31 mouse cellular contexts compared by ENCODE assay signal in the genomic region with DNA sequence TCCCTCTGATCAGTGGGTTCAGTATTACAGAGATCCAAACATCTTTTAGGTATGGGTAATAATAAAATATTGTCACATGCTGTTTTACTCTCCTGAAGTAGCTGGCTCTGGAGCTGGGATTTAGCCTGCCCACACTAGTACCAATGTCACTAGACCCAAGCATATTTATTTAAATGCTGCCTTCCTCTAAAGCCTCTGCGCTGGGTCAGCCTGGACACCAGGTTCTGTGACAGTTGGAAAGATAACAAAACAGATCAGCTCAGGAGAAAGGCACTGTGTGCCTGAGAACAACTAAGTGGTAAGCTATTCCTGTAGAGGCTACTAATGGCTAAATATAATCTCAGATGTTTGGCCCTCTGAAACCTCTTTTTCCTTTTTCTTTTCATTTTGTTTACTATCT. TPM values are rescaled to one million over a fixed set of nuclear protein-coding genes. Genes with fewer than 3 reads are reported as not detected.
DNase-seq lines count a peak whose midpoint lies in the region; ATAC-seq lines count a peak whose summit lies in the region.
"Had no signal": no experiment of that assay in that cellular context is flagged by ENCODE, and none has a peak within 500 bp of the region (broad histone marks: within the 10 kb centered on the region; RNA-seq: fewer than 3 reads in every experiment).

No protein-coding gene starts in this region.

- H3K4me2 ChIP-seq in heart, embryonic 13.5 days = no peak overlapping the region
- no peak overlapping the region for H3K4me2 ChIP-seq in hindbrain, embryonic 14.5 days (replicated peaks)
- H3K4me2 ChIP-seq: embryonic facial prominence, embryonic 12.5 days; embryonic facial prominence, embryonic 15.5 days; hindbrain, embryonic 13.5 days had no signal

- H3K36me3 ChIP-seq in heart, embryonic 10.5 days = no peaks in the 10 kb centered on the region
- no peaks in the 10 kb centered on the region for H3K36me3 ChIP-seq in heart, embryonic 13.5 days
- no peaks in the 10 kb centered on the region for H3K36me3 ChIP-seq in hindbrain, embryonic 14.5 days (replicated peaks; ENCODE audit: control insufficient read depth, insufficient read depth)
- H3K36me3 ChIP-seq: embryonic facial prominence, embryonic 12.5 days; embryonic facial prominence, embryonic 15.5 days; G1E; hindbrain, embryonic 10.5 days; hindbrain, embryonic 13.5 days had no signal

- WGBS in heart, embryonic 10.5 days = 42% methylated on average over 1 of the region's 1 CpGs
- 21% methylated on average over 1 of the region's 1 CpGs for WGBS in heart, embryonic 13.5 days
- 90% methylated on average over 1 of the region's 1 CpGs for WGBS in hindbrain, embryonic 14.5 days

- H3K9ac ChIP-seq in heart, embryonic 13.5 days = no peak overlapping the region
- H3K9ac ChIP-seq in hindbrain, embryonic 14.5 days = no peak overlapping the region
- H3K9ac ChIP-seq: embryonic facial prominence, embryonic 12.5 days; embryonic facial prominence, embryonic 15.5 days; forebrain, postnatal 0 days; hindbrain, embryonic 13.5 days had no signal

- intact Hi-C loops in heart, postnatal 25 days (cut with DNase I) = no loop called here

- no peaks in the 10 kb centered on the region for H3K9me3 ChIP-seq in heart, embryonic 10.5 days
- no peaks in the 10 kb centered on the region for H3K9me3 ChIP-seq in heart, embryonic 13.5 days
- H3K9me3 ChIP-seq in hindbrain, embryonic 14.5 days (ENCODE audit: control insufficient read depth, low read length) = no peaks in the 10 kb centered on the region
- H3K9me3 ChIP-seq: embryonic facial prominence, embryonic 12.5 days; embryonic facial prominence, embryonic 15.5 days; G1E; hindbrain, embryonic 10.5 days; hindbrain, embryonic 13.5 days had no signal

- peaks cover 4% of the 10 kb centered on the region; the same call in 1 of the 2 replicates for H3K4me1 ChIP-seq in heart, embryonic 10.5 days
- H3K4me1 ChIP-seq in heart, embryonic 13.5 days = peaks cover 9% of the 10 kb centered on the region
- no peaks in the 10 kb centered on the region for H3K4me1 ChIP-seq in hindbrain, embryonic 14.5 days (replicated peaks; ENCODE audit: control insufficient read depth, insufficient read depth, low read length)
- H3K4me1 ChIP-seq: embryonic facial prominence, embryonic 12.5 days; embryonic facial prominence, embryonic 15.5 days; hindbrain, embryonic 10.5 days; hindbrain, embryonic 13.5 days had no signal

- peak; percentile 18 to 52 for DNase-seq in heart, adult 18-20 months
- no peak for DNase-seq in heart, postnatal 25 days (ENCODE audit: low spot score)
- DNase-seq in heart, embryonic 10.5 days (ENCODE audit: low spot score) = no peak
- no peak for DNase-seq in hindbrain, embryonic 14.5 days (ENCODE audit: low spot score)
- DNase-seq in adrenal gland, adult (ENCODE audit: inconsistent age in 2 of 2, low spot score in 1 of 2) = no peak
- DNase-seq in layer of hippocampus, postnatal 36 days = no peak
- DNase-seq: adrenal gland, adult 2 months; adrenal gland, postnatal 14 days; B cell, adult 2 months; cerebellum, adult 11 months; cerebellum, adult 2 months; cerebellum, adult 9-11 months; cerebellum, postnatal 25 days; forebrain, postnatal 0 days; gastrocnemius, adult 2 months; gastrocnemius, postnatal 14 days; kidney, adult 18-20 months had no signal

- peak overlapping the region; percentile 70; the same call in 1 of the 2 replicates for H3K27ac ChIP-seq in heart, embryonic 10.5 days
- peak overlapping the region; percentile 30; the same call in 1 of the 2 replicates for H3K27ac ChIP-seq in heart, embryonic 13.5 days (replicated peaks)
- no peak overlapping the region for H3K27ac ChIP-seq in hindbrain, embryonic 14.5 days
- H3K27ac ChIP-seq: embryonic facial prominence, embryonic 12.5 days; embryonic facial prominence, embryonic 15.5 days; gastrocnemius, adult 2 months; hindbrain, embryonic 10.5 days; hindbrain, embryonic 13.5 days; hindbrain, postnatal 0 days had no signal

- no peak overlapping the region for H3K4me3 ChIP-seq in heart, embryonic 10.5 days
- H3K4me3 ChIP-seq in heart, embryonic 13.5 days = no peak overlapping the region
- no peak overlapping the region for H3K4me3 ChIP-seq in hindbrain, embryonic 14.5 days (replicated peaks; ENCODE audit: low read length)
- H3K4me3 ChIP-seq: embryonic facial prominence, embryonic 12.5 days; embryonic facial prominence, embryonic 15.5 days; gastrocnemius, adult 2 months; hindbrain, embryonic 10.5 days; hindbrain, embryonic 13.5 days had no signal

- no peaks in the 10 kb centered on the region for H3K27me3 ChIP-seq in heart, embryonic 10.5 days (ENCODE audit: insufficient read depth, poor library complexity, severe bottlenecking)
- no peaks in the 10 kb centered on the region for H3K27me3 ChIP-seq in heart, embryonic 13.5 days (replicated peaks)
- no peaks in the 10 kb centered on the region for H3K27me3 ChIP-seq in hindbrain, embryonic 14.5 days (ENCODE audit: control insufficient read depth, insufficient read depth, low read length)
- H3K27me3 ChIP-seq: CH12.LX; embryonic facial prominence, embryonic 12.5 days; embryonic facial prominence, embryonic 15.5 days; hindbrain, embryonic 13.5 days had no signal

- no peak for ATAC-seq in heart, embryonic 13.5 days (ENCODE audit: extremely low read depth, insufficient number of reproducible peaks, low FRiP score, low TSS enrichment)
- no peak for ATAC-seq in hindbrain, embryonic 14.5 days (ENCODE audit: low FRiP score)
- ATAC-seq: forebrain, embryonic 14.5 days; forebrain, postnatal 0 days; hindbrain, postnatal 0 days; inflammation-experienced regulatory T-cells, adult 6 months; intestine, embryonic 16.5 days; Patski had no signal

RNA-seq across cellular contexts. Expression of a gene that starts 49.1 kb away (rescaled TPM):
- under 1 TPM; 0.30 to 0.39 TPM for total RNA-seq in heart, adult 18-20 months (2021)
- under 1 TPM; 0.21 to 0.36 TPM for total RNA-seq in heart, postnatal 25 days (2021)
- polyA plus RNA-seq in heart, embryonic 10.5 days (2016; fragmentation: Nextera tagmentation; extraction: Ambion mirVana) = 1.7 and 2.1 TPM in 2 replicates
- 4.8 and 5.1 TPM in 2 replicates for polyA plus RNA-seq in heart, embryonic 13.5 days (2015; fragmentation: Nextera tagmentation; extraction: Ambion mirVana)
- polyA plus RNA-seq in hindbrain, embryonic 14.5 days (2014; fragmentation: Nextera tagmentation; extraction: Ambion mirVana) = 0.25 TPM in 2 replicates
- total RNA-seq in layer of hippocampus, postnatal 36 days (2021) = under 1 TPM; 0.51 to 0.65 TPM
- total RNA-seq: adrenal gland, adult 2 months; adrenal gland, postnatal 14 days; CH12.LX; common myeloid progenitor, adult 5-6 weeks; heart, postnatal 10 days had no signal
- polyA plus RNA-seq: adrenal gland, adult 2 months; G1E; intestine, embryonic 16.5 days; Patski had no signal

Comparison
In these comparisons a context has a peak if more than half of its experiments do, and no peak if none do; other contexts are left out.
1. DNase-seq: peak in heart, adult 18-20 months (2 of 2); none in heart, postnatal 25 days (single experiment), heart, embryonic 10.5 days (single experiment), hindbrain, embryonic 14.5 days (single experiment), adrenal gland, adult (0 of 2) and layer of hippocampus, postnatal 36 days (0 of 2).